Mouse (Mus musculus): ENCODE measurements around the gene Trpm3. TPM values are rescaled to one million over a fixed set of nuclear protein-coding genes. Genes with fewer than 3 reads are reported as not detected.

The Trpm3 gene
- total and polyA plus RNA-seq, 2 experiments = not detected

- no peak overlapping the region for H3K4me3 ChIP-seq (ENCODE audit: insufficient read depth, low read depth, low read length)
- H3K9ac ChIP-seq (ENCODE audit: low read depth, low read length) = no peak overlapping the region
- H3K27ac ChIP-seq (replicated peaks; ENCODE audit: insufficient read depth, low read depth, low read length) = peak overlapping the region; percentile 14
- H3K36me3 ChIP-seq (ENCODE audit: control insufficient read depth, insufficient read depth, low read length) = no peaks in the 10 kb centered on the region
- H3K4me1 ChIP-seq (ENCODE audit: control insufficient read depth, insufficient read depth, low read length) = peaks cover 3% of the 10 kb centered on the region; the same call in 1 of the 2 replicates
- no peaks in the 10 kb centered on the region for H3K79me2 ChIP-seq (ENCODE audit: control insufficient read depth, insufficient read depth, low read length)
- peak; percentile 80 for DNase-seq (ENCODE audit: extremely low read depth, low read depth, low spot score)
- H3K27me3 ChIP-seq (ENCODE audit: control insufficient read depth, insufficient read depth, low read length) = no peaks in the 10 kb centered on the region
- TF ChIP-seq CTCF (IDR thresholded peaks at IDR 0.05; ENCODE audit: low read depth, low read length) = no peak
- no peak for TF ChIP-seq POLR2A (IDR thresholded peaks at IDR 0.05; ENCODE audit: extremely low read depth, insufficient read depth, low read length)
- WGBS = 26% methylated on average over 18 of the region's 18 CpGs
These were observed 777.9 kb downstream of the Trpm3 start for GRCm38 (mm10) chr19:22916643-22917344.

GRCm38 (mm10) chr19:22917345-22917735, 778.5 kb downstream of the Trpm3 start:
- TF ChIP-seq POLR2A (IDR thresholded peaks at IDR 0.05; ENCODE audit: extremely low read depth, insufficient read depth, low read length) (no peak), CTCF (IDR thresholded peaks at IDR 0.05; ENCODE audit: low read depth, low read length) (no peak)
- WGBS = 37% methylated on average over 3 of the region's 3 CpGs
- no peak for DNase-seq (ENCODE audit: extremely low read depth, low read depth, low spot score)
- Histone ChIP-seq H3K4me3 (ENCODE audit: insufficient read depth, low read depth, low read length) (no peak overlapping the region), H3K79me2 (ENCODE audit: control insufficient read depth, insufficient read depth, low read length) (no peaks in the 10 kb centered on the region), H3K4me1 (ENCODE audit: control insufficient read depth, insufficient read depth, low read length) (peaks cover 3% of the 10 kb centered on the region; the same call in 1 of the 2 replicates), H3K27me3 (ENCODE audit: control insufficient read depth, insufficient read depth, low read length) (no peaks in the 10 kb centered on the region), H3K9ac (ENCODE audit: low read depth, low read length) (no peak overlapping the region), H3K36me3 (ENCODE audit: control insufficient read depth, insufficient read depth, low read length) (no peaks in the 10 kb centered on the region), H3K27ac (replicated peaks; ENCODE audit: insufficient read depth, low read depth, low read length) (peak overlapping the region; percentile 8; the same call in 1 of the 2 replicates)

GRCm38 (mm10) chr19:22920949-22921348, 782.1 kb downstream of the Trpm3 start:
- DNase-seq (ENCODE audit: extremely low read depth, low read depth, low spot score) = no peak

GRCm38 (mm10) chr19:22922871-22923670, 784.2 kb downstream of the Trpm3 start:
- Histone ChIP-seq H3K27me3 (ENCODE audit: control insufficient read depth, insufficient read depth, low read length) (no peaks in the 10 kb centered on the region), H3K27ac (replicated peaks; ENCODE audit: insufficient read depth, low read depth, low read length) (no peak overlapping the region), H3K9ac (ENCODE audit: low read depth, low read length) (no peak overlapping the region), H3K36me3 (ENCODE audit: control insufficient read depth, insufficient read depth, low read length) (no peaks in the 10 kb centered on the region), H3K4me1 (ENCODE audit: control insufficient read depth, insufficient read depth, low read length) (no peaks in the 10 kb centered on the region), H3K79me2 (ENCODE audit: control insufficient read depth, insufficient read depth, low read length) (no peaks in the 10 kb centered on the region), H3K4me3 (ENCODE audit: insufficient read depth, low read depth, low read length) (no peak overlapping the region)
- DNase-seq (ENCODE audit: extremely low read depth, low read depth, low spot score) = no peak
- WGBS = 84% methylated on average over 18 of the region's 18 CpGs
- TF ChIP-seq POLR2A (IDR thresholded peaks at IDR 0.05; ENCODE audit: extremely low read depth, insufficient read depth, low read length) = no peak

More at GRCm38 (mm10) chr19:22920949-22921348, 782.1 kb downstream of the Trpm3 start:
- WGBS = 83% methylated on average over 5 of the region's 5 CpGs
- H3K9ac ChIP-seq (ENCODE audit: low read depth, low read length) = no peak overlapping the region
- TF ChIP-seq POLR2A (IDR thresholded peaks at IDR 0.05; ENCODE audit: extremely low read depth, insufficient read depth, low read length) = no peak
- no peak for TF ChIP-seq CTCF (IDR thresholded peaks at IDR 0.05; ENCODE audit: low read depth, low read length)
- peaks cover 3% of the 10 kb centered on the region; the same call in 1 of the 2 replicates for H3K4me1 ChIP-seq (ENCODE audit: control insufficient read depth, insufficient read depth, low read length)
- H3K4me3 ChIP-seq (ENCODE audit: insufficient read depth, low read depth, low read length) = no peak overlapping the region
- H3K27me3 ChIP-seq (ENCODE audit: control insufficient read depth, insufficient read depth, low read length) = no peaks in the 10 kb centered on the region
- no peaks in the 10 kb centered on the region for H3K79me2 ChIP-seq (ENCODE audit: control insufficient read depth, insufficient read depth, low read length)
- H3K27ac ChIP-seq (replicated peaks; ENCODE audit: insufficient read depth, low read depth, low read length) = no peak overlapping the region
- no peaks in the 10 kb centered on the region for H3K36me3 ChIP-seq (ENCODE audit: control insufficient read depth, insufficient read depth, low read length)

GRCm38 (mm10) chr19:22925284-22925683, 786.4 kb downstream of the Trpm3 start:
- TF ChIP-seq POLR2A (IDR thresholded peaks at IDR 0.05; ENCODE audit: extremely low read depth, insufficient read depth, low read length) (no peak), CTCF (IDR thresholded peaks at IDR 0.05; ENCODE audit: low read depth, low read length) (no peak)
- 84% methylated on average over 3 of the region's 3 CpGs for WGBS

More at GRCm38 (mm10) chr19:22925284-22925683, 786.4 kb downstream of the Trpm3 start:
- H3K9ac ChIP-seq (ENCODE audit: low read depth, low read length) = no peak overlapping the region
- H3K79me2 ChIP-seq (ENCODE audit: control insufficient read depth, insufficient read depth, low read length) = no peaks in the 10 kb centered on the region
- H3K36me3 ChIP-seq (ENCODE audit: control insufficient read depth, insufficient read depth, low read length) = no peaks in the 10 kb centered on the region
- DNase-seq (ENCODE audit: extremely low read depth, low read depth, low spot score) = no peak
- no peaks in the 10 kb centered on the region for H3K27me3 ChIP-seq (ENCODE audit: control insufficient read depth, insufficient read depth, low read length)
- no peak overlapping the region for H3K27ac ChIP-seq (replicated peaks; ENCODE audit: insufficient read depth, low read depth, low read length)
- H3K4me3 ChIP-seq (ENCODE audit: insufficient read depth, low read depth, low read length) = no peak overlapping the region
- H3K4me1 ChIP-seq (ENCODE audit: control insufficient read depth, insufficient read depth, low read length) = no peaks in the 10 kb centered on the region

Measured in liver, adult 2 months (tissue).